Mouse (Mus musculus) heart, postnatal 14 days (tissue): ENCODE data around the gene Ckm. TPM values are rescaled to one million over a fixed set of nuclear protein-coding genes. Genes with fewer than 3 reads are reported as not detected.

Experiments used
- DNase-seq, 2 experiments: peaks; one replicate each; pipeline ENCODE4 v3.0.0; 2021 to 2022
- intact Hi-C: fragments of 180-260 bp; cut with DNase I; formaldehyde crosslinking; loops from one replicate; pipeline ENCODE4 v1.15.1; 2025
- microRNA-seq, 2 experiments: library from miRNA; unstranded; fragments of <30 nt; microRNA quantifications; one replicate each; pipeline ENCODE4 v1.2.0; 2021 to 2022
- total RNA-seq, 2 experiments: library from RNA; stranded (reverse); gene quantifications; 2 replicates each; pipeline ENCODE4 v1.2.3; 2021

Ckm gene
- total RNA-seq, 2 experiments from 2014 or later = 3,946 to 4,137 TPM

GRCm38 (mm10) chr7:19460500-19460899, 55.9 kb downstream of the Ckm start:
- no peak for DNase-seq
- intact Hi-C loops = loop anchor here (2.0 to 5.0 kb wide), 3 partner anchors 14 to 112 kb away; no protein-coding TSS in a partner anchor

GRCm38 (mm10) chr7:19461488-19461887, 56.9 kb downstream of the Ckm start:
- peak; percentile 81 to 86 for DNase-seq
- intact Hi-C loops = loop anchor here (2.0 to 5.0 kb wide), 3 partner anchors 13 to 111 kb away; no protein-coding TSS in a partner anchor

- no peak for DNase-seq
- intact Hi-C loops = loop anchor here (5.0 kb wide), 2 partner anchors 40 to 110 kb away; no protein-coding TSS in a partner anchor
Measured at GRCm38 (mm10) chr7:19462443-19462842, 57.9 kb downstream of the Ckm start.

- no peak for DNase-seq
- intact Hi-C loops = loop anchor here (5.0 kb wide), 2 partner anchors 39 to 109 kb away; no protein-coding TSS in a partner anchor
Measured at GRCm38 (mm10) chr7:19462884-19463381, 58.4 kb downstream of the Ckm start, which contains the start of gene Exoc3l2. Gene Exoc3l2 (plus strand): TSS chr7:19463331.

- no peak for DNase-seq
- intact Hi-C loops = loop anchor here (5.0 kb wide), 2 partner anchors 38 to 108 kb away; no protein-coding TSS in a partner anchor
Measured at GRCm38 (mm10) chr7:19464367-19465307, 60.1 kb downstream of the Ckm start.

GRCm38 (mm10) chr7:19466602-19467145, 62.1 kb downstream of the Ckm start:
- intact Hi-C loops = no loop called here
- no peak for DNase-seq

GRCm38 (mm10) chr7:19467638-19468037, 63.1 kb downstream of the Ckm start:
- intact Hi-C loops = no loop called here
- no peak for DNase-seq

- intact Hi-C loops = no loop called here
- no peak for DNase-seq
Measured at GRCm38 (mm10) chr7:19468279-19468678, 63.7 kb downstream of the Ckm start.

GRCm38 (mm10) chr7:19469404-19469803, 64.8 kb downstream of the Ckm start:
- DNase-seq = no peak
- intact Hi-C loops = no loop called here

GRCm38 (mm10) chr7:19470308-19470707, 65.7 kb downstream of the Ckm start:
- intact Hi-C loops = loop anchor here (2.0 kb wide), 1 partner anchor 28 kb away; no protein-coding TSS in a partner anchor

GRCm38 (mm10) chr7:19472403-19472802, 67.8 kb downstream of the Ckm start:
- DNase-seq = no peak
- intact Hi-C loops = no loop called here

More at GRCm38 (mm10) chr7:19470308-19470707, 65.7 kb downstream of the Ckm start:
- DNase-seq = no peak

Small RNA genes lying within 50 kb of the gene (microRNA-seq; reads per million reads assigned to microRNA genes)
- gene Mir343 = 0 reads per million in 2 experiments

Other genes starting within 250 kb of the Ckm start
- under 1 TPM; 0.37 to 0.55 TPM for gene Gipr, start 238.6 kb upstream of the Ckm start, total RNA-seq
- gene Eml2, start 228.4 kb upstream of the Ckm start, total RNA-seq = 10 to 100 TPM; 37.9 to 43.0 TPM
- 10 to 100 TPM in 1 of 2 experiments, 1 to 10 TPM in 1; 9.9 to 11.2 TPM for gene Gpr4, start 192.2 kb upstream of the Ckm start, total RNA-seq
- gene Opa3, start 176.4 kb upstream of the Ckm start, total RNA-seq = 10 to 100 TPM; 54.8 to 58.3 TPM
- 10 to 100 TPM; 55.7 to 59.1 TPM for gene Vasp, start 133.0 kb upstream of the Ckm start, total RNA-seq
- not detected for gene Ppm1n, start 124.7 kb upstream of the Ckm start, total RNA-seq
- gene Rtn2, start 122.2 kb upstream of the Ckm start, total RNA-seq = 100 to 1,000 TPM; 106 to 122 TPM
- gene Fosb, start 94.7 kb upstream of the Ckm start, total RNA-seq = 1 to 10 TPM in 1 of 2 experiments, under 1 TPM in 1; 0.60 to 1.2 TPM
- gene Ercc1, start 60.0 kb upstream of the Ckm start, total RNA-seq = 10 to 100 TPM; 41.1 to 48.0 TPM
- gene Cd3eap, start 45.3 kb upstream of the Ckm start, total RNA-seq = 1 to 10 TPM; 6.5 to 9.4 TPM
- gene Ppp1r13l, start 45.0 kb upstream of the Ckm start, total RNA-seq = 10 to 100 TPM; 25.0 to 28.4 TPM
- gene Ercc2, start 22.8 kb upstream of the Ckm start, total RNA-seq = 10 to 100 TPM; 12.4 to 15.7 TPM
- gene Klc3, start 672 bp upstream of the Ckm start, total RNA-seq = under 1 TPM; 0.45 to 0.63 TPM
- 10 to 100 TPM; 23.3 to 25.0 TPM for gene Mark4, start 54.0 kb downstream of the Ckm start, total RNA-seq
- 1 to 10 TPM in 1 of 2 experiments, under 1 TPM in 1; 0.79 to 1.1 TPM for gene Exoc3l2, start 58.6 kb downstream of the Ckm start, total RNA-seq
- gene Bloc1s3, start 103.6 kb downstream of the Ckm start, total RNA-seq = 1 to 10 TPM; 2.0 to 2.2 TPM
- 10 to 100 TPM; 48.9 to 49.6 TPM for gene Trappc6a, start 103.6 kb downstream of the Ckm start, total RNA-seq
- gene Nkpd1, start 113.1 kb downstream of the Ckm start, total RNA-seq = not detected
- 10 to 100 TPM; 41.3 to 41.5 TPM for gene Ppp1r37, start 158.3 kb downstream of the Ckm start, total RNA-seq
- under 1 TPM; 0.20 to 0.36 TPM for gene Zfp296, start 172.5 kb downstream of the Ckm start, total RNA-seq
- 10 to 100 TPM; 45.6 to 49.8 TPM for gene Gemin7, start 172.8 kb downstream of the Ckm start, total RNA-seq
- gene Clasrp, start 199.7 kb downstream of the Ckm start, total RNA-seq = 10 to 100 TPM; 21.5 to 22.6 TPM
- 1 to 10 TPM; 6.3 to 9.6 TPM for gene Relb, start 224.7 kb downstream of the Ckm start, total RNA-seq